Mouse (Mus musculus) megakaryocyte, embryonic 14.5 days (primary cell): Measurements from ENCODE around the gene Grn.

Experiments
- FLI1 ChIP-seq: IDR thresholded peaks from 2 replicates; pipeline ENCODE4 v1.6.1; 2012; ENCODE audit warnings: low read length, inconsistent platforms, mixed read lengths
- GATA1 ChIP-seq: IDR thresholded peaks from 3 replicates; pipeline ENCODE4 v1.6.1; 2012; ENCODE audit warnings: mixed read lengths, low read length, inconsistent platforms, borderline replicate concordance

GRCm38 (mm10) chr11:102396671-102397141, 33.4 kb upstream of the Grn start:
- TF ChIP-seq GATA1 (no peak), FLI1 (no peak)
